Mouse (Mus musculus): Measurements from ENCODE around the gene Ica1. TPM values are rescaled to one million over a fixed set of nuclear protein-coding genes. Genes with fewer than 3 reads are reported as not detected.

Gene Ica1
- polyA plus RNA-seq, 1 experiment from 2014 or later: 11.0 TPM

- Histone ChIP-seq H3K4me2 (replicated peaks; ENCODE audit: low read depth) (no peak overlapping the region), H3K9ac (ENCODE audit: low read depth, low read length) (no peak overlapping the region), H3K27ac (ENCODE audit: low read depth, low read length) (no peak overlapping the region), H3K4me3 (ENCODE audit: low read depth, low read length) (no peak overlapping the region), H3K36me3 (ENCODE audit: control insufficient read depth, insufficient read depth) (no peaks in the 10 kb centered on the region), H3K4me1 (replicated peaks; ENCODE audit: control insufficient read depth, insufficient read depth, low read length) (no peaks in the 10 kb centered on the region), H3K27me3 (replicated peaks; ENCODE audit: control insufficient read depth, insufficient read depth, low read length) (no peaks in the 10 kb centered on the region), H3K9me3 (ENCODE audit: control insufficient read depth) (no peaks in the 10 kb centered on the region)
- TF ChIP-seq CTCF (IDR thresholded peaks at IDR 0.05; ENCODE audit: low read depth): no peak
- WGBS: 77% methylated on average over 14 of the region's 14 CpGs
- no peak for ATAC-seq
Measured at GRCm38 (mm10) chr6:8686678-8687580, 91.4 kb downstream of the Ica1 start.

GRCm38 (mm10) chr6:8683379-8683778, 94.9 kb downstream of the Ica1 start:
- H3K36me3 ChIP-seq (ENCODE audit: control insufficient read depth, insufficient read depth): no peaks in the 10 kb centered on the region
- H3K4me1 ChIP-seq (replicated peaks; ENCODE audit: control insufficient read depth, insufficient read depth, low read length): no peaks in the 10 kb centered on the region
- H3K27me3 ChIP-seq (replicated peaks; ENCODE audit: control insufficient read depth, insufficient read depth, low read length): no peaks in the 10 kb centered on the region
- H3K9me3 ChIP-seq (ENCODE audit: control insufficient read depth): no peaks in the 10 kb centered on the region
- no peak for TF ChIP-seq CTCF (IDR thresholded peaks at IDR 0.05; ENCODE audit: low read depth)
- H3K9ac ChIP-seq (ENCODE audit: low read depth, low read length): no peak overlapping the region
- no peak for ATAC-seq
- 76% methylated on average over 10 of the region's 10 CpGs for WGBS
- H3K27ac ChIP-seq (ENCODE audit: low read depth, low read length): no peak overlapping the region
- H3K4me2 ChIP-seq (replicated peaks; ENCODE audit: low read depth): no peak overlapping the region
- no peak overlapping the region for H3K4me3 ChIP-seq (ENCODE audit: low read depth, low read length)

- no peak for ATAC-seq
- Histone ChIP-seq H3K4me1 (replicated peaks; ENCODE audit: control insufficient read depth, insufficient read depth, low read length) (no peaks in the 10 kb centered on the region), H3K9ac (ENCODE audit: low read depth, low read length) (no peak overlapping the region), H3K4me2 (replicated peaks; ENCODE audit: low read depth) (no peak overlapping the region), H3K27me3 (replicated peaks; ENCODE audit: control insufficient read depth, insufficient read depth, low read length) (no peaks in the 10 kb centered on the region), H3K27ac (ENCODE audit: low read depth, low read length) (no peak overlapping the region), H3K36me3 (ENCODE audit: control insufficient read depth, insufficient read depth) (no peaks in the 10 kb centered on the region), H3K4me3 (ENCODE audit: low read depth, low read length) (no peak overlapping the region), H3K9me3 (ENCODE audit: control insufficient read depth) (no peaks in the 10 kb centered on the region)
- WGBS: 78% methylated on average over 8 of the region's 8 CpGs
- TF ChIP-seq CTCF (IDR thresholded peaks at IDR 0.05; ENCODE audit: low read depth): no peak
Measured at GRCm38 (mm10) chr6:8680931-8681330, 97.4 kb downstream of the Ica1 start.

GRCm38 (mm10) chr6:8673013-8673412, 105.3 kb downstream of the Ica1 start:
- H3K9ac ChIP-seq (ENCODE audit: low read depth, low read length): no peak overlapping the region
- H3K4me1 ChIP-seq (replicated peaks; ENCODE audit: control insufficient read depth, insufficient read depth, low read length): no peaks in the 10 kb centered on the region
- no peak for TF ChIP-seq CTCF (IDR thresholded peaks at IDR 0.05; ENCODE audit: low read depth)
- no peak for ATAC-seq
- H3K4me2 ChIP-seq (replicated peaks; ENCODE audit: low read depth): no peak overlapping the region
- WGBS: 84% methylated on average over 4 of the region's 4 CpGs
- H3K4me3 ChIP-seq (ENCODE audit: low read depth, low read length): no peak overlapping the region
- no peaks in the 10 kb centered on the region for H3K9me3 ChIP-seq (ENCODE audit: control insufficient read depth)
- H3K27me3 ChIP-seq (replicated peaks; ENCODE audit: control insufficient read depth, insufficient read depth, low read length): no peaks in the 10 kb centered on the region
- no peak overlapping the region for H3K27ac ChIP-seq (ENCODE audit: low read depth, low read length)
- H3K36me3 ChIP-seq (ENCODE audit: control insufficient read depth, insufficient read depth): no peaks in the 10 kb centered on the region

GRCm38 (mm10) chr6:8669343-8669742, 108.9 kb downstream of the Ica1 start:
- 80% methylated on average over 4 of the region's 4 CpGs for WGBS
- no peak overlapping the region for H3K4me3 ChIP-seq (ENCODE audit: low read depth, low read length)
- H3K27me3 ChIP-seq (replicated peaks; ENCODE audit: control insufficient read depth, insufficient read depth, low read length): no peaks in the 10 kb centered on the region
- no peak overlapping the region for H3K27ac ChIP-seq (ENCODE audit: low read depth, low read length)
- TF ChIP-seq CTCF (IDR thresholded peaks at IDR 0.05; ENCODE audit: low read depth): no peak
- H3K9ac ChIP-seq (ENCODE audit: low read depth, low read length): no peak overlapping the region
- H3K4me2 ChIP-seq (replicated peaks; ENCODE audit: low read depth): no peak overlapping the region
- no peak for ATAC-seq
- no peaks in the 10 kb centered on the region for H3K9me3 ChIP-seq (ENCODE audit: control insufficient read depth)
- H3K4me1 ChIP-seq (replicated peaks; ENCODE audit: control insufficient read depth, insufficient read depth, low read length): no peaks in the 10 kb centered on the region
- no peaks in the 10 kb centered on the region for H3K36me3 ChIP-seq (ENCODE audit: control insufficient read depth, insufficient read depth)

- H3K27me3 ChIP-seq (replicated peaks; ENCODE audit: control insufficient read depth, insufficient read depth, low read length): no peaks in the 10 kb centered on the region
- H3K27ac ChIP-seq (ENCODE audit: low read depth, low read length): no peak overlapping the region
- 74% methylated on average over 6 of the region's 6 CpGs for WGBS
Measured at GRCm38 (mm10) chr6:8668013-8668811, 110.1 kb downstream of the Ica1 start.

More at GRCm38 (mm10) chr6:8668013-8668811, 110.1 kb downstream of the Ica1 start:
- H3K4me3 ChIP-seq (ENCODE audit: low read depth, low read length): no peak overlapping the region
- H3K36me3 ChIP-seq (ENCODE audit: control insufficient read depth, insufficient read depth): no peaks in the 10 kb centered on the region
- no peak overlapping the region for H3K4me2 ChIP-seq (replicated peaks; ENCODE audit: low read depth)
- H3K9me3 ChIP-seq (ENCODE audit: control insufficient read depth): no peaks in the 10 kb centered on the region
- no peaks in the 10 kb centered on the region for H3K4me1 ChIP-seq (replicated peaks; ENCODE audit: control insufficient read depth, insufficient read depth, low read length)
- H3K9ac ChIP-seq (ENCODE audit: low read depth, low read length): no peak overlapping the region
- ATAC-seq: no peak
- TF ChIP-seq CTCF (IDR thresholded peaks at IDR 0.05; ENCODE audit: low read depth): no peak

All from intestine, postnatal 0 days (tissue).